Mouse (Mus musculus): ENCODE measurements around the gene Pidd1. TPM values are rescaled to one million over a fixed set of nuclear protein-coding genes. Genes with fewer than 3 reads are reported as not detected.

The Pidd1 gene
- polyA plus RNA-seq, 1 experiment from 2014 or later, result 15.7 TPM

DNA sequence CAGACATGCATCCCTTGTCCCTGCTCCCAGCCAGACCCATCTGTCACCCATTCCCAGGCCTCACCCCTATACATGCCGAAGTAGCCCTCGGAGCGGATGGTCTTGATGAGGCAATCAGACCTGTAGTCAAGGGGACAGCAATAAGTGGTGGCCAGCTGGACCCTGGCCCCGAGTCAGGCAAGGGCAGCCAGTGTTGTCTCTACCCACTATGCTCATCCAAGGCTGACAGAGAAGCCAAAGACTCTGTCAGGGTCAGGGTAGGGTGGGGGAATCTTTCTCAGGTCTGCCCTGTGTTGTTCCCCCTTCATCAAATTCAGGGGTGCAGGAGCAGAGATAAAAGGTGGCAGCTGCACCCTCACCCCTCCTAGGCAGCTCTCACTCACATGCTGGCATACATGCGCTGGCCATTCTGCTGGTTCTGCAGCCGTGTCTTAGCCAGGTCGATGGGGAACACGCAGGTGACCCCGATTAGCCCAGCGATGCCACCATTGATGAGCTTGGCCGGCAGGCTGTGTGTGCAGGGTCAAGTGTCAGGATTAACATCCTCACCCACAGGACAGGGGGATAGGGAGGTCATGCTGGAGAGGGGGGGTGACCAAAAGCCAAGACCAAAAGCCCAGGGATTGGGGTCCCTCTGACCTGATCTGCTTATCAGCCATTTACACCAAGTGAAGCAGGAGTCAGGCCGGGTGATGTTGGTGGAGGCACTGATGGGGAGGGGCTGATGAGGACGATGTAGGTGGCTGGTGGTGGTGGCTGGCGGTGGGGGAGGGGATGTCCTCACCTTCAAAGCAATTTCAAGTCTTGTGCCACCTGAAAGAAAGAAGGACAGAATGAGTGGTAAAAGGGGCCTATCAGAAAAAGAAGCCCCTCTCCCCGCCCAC is 10.1 kb downstream of the Pidd1 start:
- 77% methylated on average over 15 of the region's 15 CpGs for WGBS
- Histone ChIP-seq H3K27ac (replicated peaks; ENCODE audit: low read depth, low read length) (no peak overlapping the region), H3K27me3 (ENCODE audit: control insufficient read depth, insufficient read depth, low read length) (no peaks in the 10 kb centered on the region), H3K36me3 (ENCODE audit: control insufficient read depth, insufficient read depth, low read length) (peaks cover 4% of the 10 kb centered on the region), H3K4me3 (ENCODE audit: low read depth, low read length) (peak overlapping the region; percentile 39), H3K9ac (ENCODE audit: low read length) (peak overlapping the region; percentile 44), H3K4me2 (ENCODE audit: low read depth, severe bottlenecking) (peak overlapping the region; percentile 71), H3K9me3 (ENCODE audit: control insufficient read depth, low read length) (no peaks in the 10 kb centered on the region), H3K4me1 (ENCODE audit: control insufficient read depth, insufficient read depth, low read length) (peaks cover 14% of the 10 kb centered on the region)
- DNase-seq (ENCODE audit: low spot score), result no peak
- no peak for ATAC-seq (ENCODE audit: insufficient number of reproducible peaks, low FRiP score, low TSS enrichment, low read depth)

DNA sequence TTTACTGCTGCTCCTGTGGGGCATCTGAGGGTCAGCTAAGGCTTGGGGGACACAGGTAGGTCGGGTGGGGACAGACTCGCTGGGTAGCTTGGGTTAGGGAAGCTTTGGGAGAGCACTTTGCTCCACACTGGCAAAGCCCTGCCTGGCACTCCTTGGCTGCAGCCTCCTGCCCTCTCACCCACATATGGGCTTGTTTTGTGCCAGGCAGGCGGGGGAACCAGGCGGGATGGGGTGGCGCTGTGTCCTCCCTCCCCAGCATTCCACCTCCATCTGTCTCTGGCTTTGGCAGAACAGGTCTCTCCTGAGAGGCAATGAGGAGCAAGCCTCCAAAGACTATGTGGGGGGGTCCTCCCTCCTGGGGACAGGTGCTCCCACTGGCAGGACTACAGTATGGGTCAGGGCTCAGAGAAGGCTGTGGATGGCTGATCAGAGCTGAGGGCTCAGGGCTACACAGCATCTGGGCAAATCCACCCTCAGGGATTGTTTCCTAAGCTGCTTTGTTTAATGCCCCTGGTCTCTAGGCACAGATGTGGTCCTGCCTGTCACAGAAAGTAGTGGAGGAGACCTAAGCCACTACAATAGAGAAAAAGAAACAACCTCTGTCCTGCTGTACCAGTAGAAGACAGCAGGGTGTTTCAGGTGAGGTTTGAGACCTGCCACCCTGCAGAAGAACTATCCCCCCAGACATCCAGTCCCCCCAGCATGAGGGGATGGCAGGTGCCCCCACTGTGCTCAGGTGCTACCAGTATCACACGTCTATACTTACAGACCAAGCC is 10.9 kb downstream of the Pidd1 start:
- no peak for DNase-seq (ENCODE audit: low spot score)
- H3K27ac ChIP-seq (replicated peaks; ENCODE audit: low read depth, low read length), result no peak overlapping the region
- no peak overlapping the region for H3K9ac ChIP-seq (ENCODE audit: low read length)
- no peak overlapping the region for H3K4me2 ChIP-seq (ENCODE audit: low read depth, severe bottlenecking)
- 86% methylated on average over 6 of the region's 6 CpGs for WGBS
- peaks cover 14% of the 10 kb centered on the region for H3K4me1 ChIP-seq (ENCODE audit: control insufficient read depth, insufficient read depth, low read length)
- no peaks in the 10 kb centered on the region for H3K9me3 ChIP-seq (ENCODE audit: control insufficient read depth, low read length)
- ATAC-seq (ENCODE audit: insufficient number of reproducible peaks, low FRiP score, low TSS enrichment, low read depth), result no peak
- H3K4me3 ChIP-seq (ENCODE audit: low read depth, low read length), result no peak overlapping the region
- no peaks in the 10 kb centered on the region for H3K27me3 ChIP-seq (ENCODE audit: control insufficient read depth, insufficient read depth, low read length)
- no peaks in the 10 kb centered on the region; the same call in 1 of the 2 replicates for H3K36me3 ChIP-seq (ENCODE audit: control insufficient read depth, insufficient read depth, low read length)

DNA sequence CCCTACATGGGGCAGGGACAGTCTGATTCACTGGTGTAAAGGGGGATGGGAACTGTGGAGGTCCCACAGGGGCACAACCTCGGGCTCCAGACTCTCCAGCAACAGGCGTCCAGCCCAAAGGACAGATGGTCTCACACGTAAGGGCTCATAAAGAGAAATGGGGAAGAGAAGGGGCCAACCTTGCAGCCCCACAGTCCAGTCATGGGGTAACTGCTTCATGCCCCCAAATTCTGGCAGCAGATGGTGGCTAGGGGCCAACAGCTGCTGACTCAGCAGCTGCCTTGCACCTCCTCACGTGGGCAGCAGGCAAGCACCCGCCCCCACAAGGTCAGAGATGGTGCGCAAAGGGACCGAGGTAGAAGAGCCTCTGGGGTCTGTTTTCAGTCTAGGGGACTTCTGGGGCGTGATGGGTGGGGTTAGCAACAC is 11.6 kb downstream of the Pidd1 start:
- Histone ChIP-seq H3K27me3 (ENCODE audit: control insufficient read depth, insufficient read depth, low read length) (no peaks in the 10 kb centered on the region), H3K27ac (replicated peaks; ENCODE audit: low read depth, low read length) (no peak overlapping the region), H3K4me3 (ENCODE audit: low read depth, low read length) (no peak overlapping the region), H3K4me1 (ENCODE audit: control insufficient read depth, insufficient read depth, low read length) (peaks cover 14% of the 10 kb centered on the region), H3K9me3 (ENCODE audit: control insufficient read depth, low read length) (no peaks in the 10 kb centered on the region), H3K36me3 (ENCODE audit: control insufficient read depth, insufficient read depth, low read length) (no peaks in the 10 kb centered on the region; the same call in 1 of the 2 replicates), H3K4me2 (ENCODE audit: low read depth, severe bottlenecking) (no peak overlapping the region), H3K9ac (ENCODE audit: low read length) (no peak overlapping the region)
- ATAC-seq (ENCODE audit: insufficient number of reproducible peaks, low FRiP score, low TSS enrichment, low read depth), result no peak
- 79% methylated on average over 8 of the region's 8 CpGs for WGBS
- DNase-seq (ENCODE audit: low spot score), result no peak

DNA sequence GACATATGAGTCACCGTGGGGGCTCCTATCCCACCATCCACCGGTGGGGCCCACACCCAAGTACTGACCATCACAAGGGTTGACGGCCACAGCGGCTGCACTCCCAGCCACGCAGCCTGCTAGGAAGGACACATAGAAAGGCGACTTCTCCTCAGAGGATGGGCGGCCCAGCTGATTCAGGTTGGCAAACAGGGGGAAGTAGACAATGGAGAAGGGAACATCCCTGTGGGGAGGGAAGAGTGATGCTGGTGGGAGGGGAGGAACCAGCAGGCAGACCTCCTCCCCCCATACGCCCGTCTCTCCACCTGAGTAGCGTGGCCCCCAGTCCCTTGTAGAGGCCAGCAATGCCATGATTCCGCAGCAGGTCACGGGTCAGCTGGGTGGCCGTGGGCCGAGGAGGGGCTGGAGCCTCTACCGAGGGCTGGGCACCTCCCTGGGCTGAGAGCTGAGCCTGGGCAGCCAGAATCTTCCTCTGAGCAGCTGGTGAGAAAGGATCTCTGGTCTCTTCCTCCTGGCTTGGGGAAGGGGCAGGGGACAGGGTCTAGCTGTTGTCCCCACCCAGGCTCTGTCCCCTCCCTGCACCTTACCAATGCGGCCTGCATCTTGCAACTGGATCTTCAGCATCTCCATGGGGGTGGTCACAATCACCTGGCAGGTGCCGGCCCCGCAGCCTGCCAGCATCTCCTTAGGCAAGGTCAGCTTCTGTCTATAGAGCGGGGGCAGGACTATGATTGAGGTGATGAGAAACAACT is 12.2 kb downstream of the Pidd1 start:
- H3K36me3 ChIP-seq (ENCODE audit: control insufficient read depth, insufficient read depth, low read length), result no peaks in the 10 kb centered on the region; the same call in 1 of the 2 replicates
- H3K9me3 ChIP-seq (ENCODE audit: control insufficient read depth, low read length), result no peaks in the 10 kb centered on the region
- H3K27ac ChIP-seq (replicated peaks; ENCODE audit: low read depth, low read length), result no peak overlapping the region
- H3K9ac ChIP-seq (ENCODE audit: low read length), result no peak overlapping the region
- H3K27me3 ChIP-seq (ENCODE audit: control insufficient read depth, insufficient read depth, low read length), result no peaks in the 10 kb centered on the region
- WGBS, result 92% methylated on average over 18 of the region's 19 CpGs
- H3K4me2 ChIP-seq (ENCODE audit: low read depth, severe bottlenecking), result no peak overlapping the region
- DNase-seq (ENCODE audit: low spot score) (no peak), ATAC-seq (ENCODE audit: insufficient number of reproducible peaks, low FRiP score, low TSS enrichment, low read depth) (no peak)
- peaks cover 12% of the 10 kb centered on the region for H3K4me1 ChIP-seq (ENCODE audit: control insufficient read depth, insufficient read depth, low read length)
- H3K4me3 ChIP-seq (ENCODE audit: low read depth, low read length), result no peak overlapping the region

DNA sequence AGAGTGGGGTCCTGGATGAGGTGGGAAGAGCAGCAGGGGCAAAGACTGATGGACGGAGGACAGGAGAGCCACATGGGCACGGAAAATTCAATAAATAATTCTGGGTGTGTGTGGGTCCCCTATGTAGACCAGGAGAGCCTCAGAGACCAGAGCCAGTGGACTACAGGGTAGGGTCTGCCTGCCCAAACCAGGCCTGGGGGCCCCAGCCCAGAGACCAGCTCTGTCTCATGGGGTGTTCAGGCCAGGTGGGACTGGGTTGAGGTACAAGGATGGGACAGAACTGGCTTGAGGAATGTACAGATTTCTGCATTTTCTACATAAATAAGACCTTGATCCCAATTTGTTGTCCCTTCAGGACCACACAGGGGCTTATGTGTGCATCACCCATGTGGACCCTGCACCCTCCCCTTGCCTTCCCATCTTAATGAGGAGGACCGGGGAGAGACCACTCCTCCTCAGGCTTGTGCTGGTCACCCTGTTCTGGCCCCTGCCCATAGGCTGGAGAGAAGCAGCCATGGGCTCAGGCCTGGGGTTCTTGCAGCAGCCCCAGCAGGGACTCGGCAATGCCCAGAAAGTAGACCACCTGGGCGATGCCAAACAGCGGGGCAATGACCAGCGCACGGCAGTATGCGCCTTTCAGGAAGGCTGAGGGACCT is 13.1 kb downstream of the Pidd1 start:
- H3K36me3 ChIP-seq (ENCODE audit: control insufficient read depth, insufficient read depth, low read length), result no peaks in the 10 kb centered on the region; the same call in 1 of the 2 replicates
- 94% methylated on average over 9 of the region's 9 CpGs for WGBS
- H3K9ac ChIP-seq (ENCODE audit: low read length), result no peak overlapping the region
- H3K4me1 ChIP-seq (ENCODE audit: control insufficient read depth, insufficient read depth, low read length), result peaks cover 12% of the 10 kb centered on the region
- no peak overlapping the region for H3K4me2 ChIP-seq (ENCODE audit: low read depth, severe bottlenecking)
- no peaks in the 10 kb centered on the region for H3K9me3 ChIP-seq (ENCODE audit: control insufficient read depth, low read length)
- no peaks in the 10 kb centered on the region for H3K27me3 ChIP-seq (ENCODE audit: control insufficient read depth, insufficient read depth, low read length)
- H3K27ac ChIP-seq (replicated peaks; ENCODE audit: low read depth, low read length), result no peak overlapping the region
- no peak for ATAC-seq (ENCODE audit: insufficient number of reproducible peaks, low FRiP score, low TSS enrichment, low read depth)
- DNase-seq (ENCODE audit: low spot score), result no peak
- H3K4me3 ChIP-seq (ENCODE audit: low read depth, low read length), result no peak overlapping the region

DNA sequence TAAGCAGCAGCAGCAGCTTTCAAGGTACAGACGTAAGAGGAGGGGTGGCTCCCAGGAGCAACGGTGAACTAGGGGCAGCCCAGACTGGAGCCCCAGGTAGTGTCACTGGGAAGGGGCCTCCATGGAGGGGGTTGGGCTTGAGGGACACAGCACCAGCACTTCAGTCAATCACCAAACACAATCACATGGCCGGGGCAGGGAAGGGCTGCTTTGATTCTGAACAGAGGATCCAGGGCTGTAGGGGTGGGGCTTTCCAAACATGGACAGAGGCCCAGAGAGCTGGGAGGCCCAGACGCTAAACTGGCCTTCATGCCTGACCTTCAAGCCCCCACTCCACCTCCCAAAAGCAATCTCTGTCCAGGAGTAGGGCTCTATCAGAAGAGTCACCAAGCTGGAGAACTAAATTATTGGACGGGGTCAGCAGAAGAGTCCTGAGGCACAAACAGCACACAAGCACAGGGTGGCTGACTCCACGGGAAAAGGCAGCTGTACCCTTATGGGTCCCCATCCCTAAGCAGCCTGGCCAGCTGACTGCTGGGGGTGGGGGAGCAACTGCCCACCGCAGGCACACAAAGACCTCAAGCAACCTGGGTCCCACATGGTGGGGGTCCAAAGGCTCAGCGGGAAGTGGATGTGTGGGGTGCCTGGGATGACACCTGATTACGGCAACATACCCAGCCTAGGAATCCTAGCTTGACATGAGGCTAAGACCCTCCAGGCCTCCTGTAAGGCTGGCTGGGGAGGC is 13.8 kb downstream of the Pidd1 start:
- DNase-seq (ENCODE audit: low spot score) (no peak), ATAC-seq (ENCODE audit: insufficient number of reproducible peaks, low FRiP score, low TSS enrichment, low read depth) (no peak)
- Histone ChIP-seq H3K4me2 (ENCODE audit: low read depth, severe bottlenecking) (peak overlapping the region; percentile 50; the same call in 1 of the 2 replicates), H3K27me3 (ENCODE audit: control insufficient read depth, insufficient read depth, low read length) (no peaks in the 10 kb centered on the region), H3K4me3 (ENCODE audit: low read depth, low read length) (no peak overlapping the region), H3K9ac (ENCODE audit: low read length) (no peak overlapping the region), H3K36me3 (ENCODE audit: control insufficient read depth, insufficient read depth, low read length) (no peaks in the 10 kb centered on the region; the same call in 1 of the 2 replicates), H3K4me1 (ENCODE audit: control insufficient read depth, insufficient read depth, low read length) (peaks cover 12% of the 10 kb centered on the region), H3K27ac (replicated peaks; ENCODE audit: low read depth, low read length) (no peak overlapping the region; the same call in 1 of the 2 replicates), H3K9me3 (ENCODE audit: control insufficient read depth, low read length) (no peaks in the 10 kb centered on the region)
- WGBS, result 64% methylated on average over 9 of the region's 9 CpGs

DNA sequence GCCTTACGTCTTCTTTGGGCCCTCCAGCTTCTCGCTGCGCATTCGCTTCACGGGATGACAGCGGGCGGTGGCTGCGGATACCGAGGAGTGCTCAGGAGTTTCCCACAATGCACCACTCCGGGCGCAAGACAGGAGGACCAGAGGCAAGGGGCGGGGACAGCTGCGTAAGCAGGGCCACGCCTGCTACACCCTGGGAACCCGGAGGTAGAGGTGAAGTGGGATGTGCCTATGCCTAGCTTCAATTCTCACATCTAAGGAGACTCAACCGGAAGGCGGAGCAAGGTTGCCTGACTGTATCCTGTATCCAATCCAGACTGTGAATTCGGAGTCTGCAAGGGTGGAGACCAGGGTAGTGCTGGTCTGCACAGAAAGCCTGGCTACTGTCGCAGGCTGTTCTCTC is 14.5 kb downstream of the Pidd1 start, which contains the start of gene Cend1:
TSS of gene Cend1 (minus strand) at position 182 of the 400 bp plus-strand sequence.
- H3K4me3 ChIP-seq (ENCODE audit: low read depth, low read length), result peak within 1 kb of the TSS; percentile 34
- 0 out of 2 replicates have a peak within 1 kb of the TSS, but pooled peaks have one; percentile 27 for H3K9ac ChIP-seq (ENCODE audit: low read length)
- WGBS, result 3% methylated on average over 19 of the region's 19 CpGs
- peak; percentile 79 for DNase-seq (ENCODE audit: low spot score)
- peak; percentile 74; the same call in 1 of the 2 replicates for ATAC-seq (ENCODE audit: insufficient number of reproducible peaks, low FRiP score, low TSS enrichment, low read depth)
- no peaks in the 10 kb centered on the region; the same call in 1 of the 2 replicates for H3K36me3 ChIP-seq (ENCODE audit: control insufficient read depth, insufficient read depth, low read length)
- H3K4me2 ChIP-seq (ENCODE audit: low read depth, severe bottlenecking), result peak within 1 kb of the TSS; percentile 50
- H3K9me3 ChIP-seq (ENCODE audit: control insufficient read depth, low read length), result no peaks in the 10 kb centered on the region
- H3K27me3 ChIP-seq (ENCODE audit: control insufficient read depth, insufficient read depth, low read length), result no peaks in the 10 kb centered on the region
- H3K27ac ChIP-seq (replicated peaks; ENCODE audit: low read depth, low read length), result no peak within 1 kb of the TSS; the same call in 1 of the 2 replicates
- H3K4me1 ChIP-seq (ENCODE audit: control insufficient read depth, insufficient read depth, low read length), result peaks cover 5% of the 10 kb centered on the region

All from limb, embryonic 11.5 days (tissue).